ENCODE assay signal across 8 mouse cellular contexts in the genomic region with DNA sequence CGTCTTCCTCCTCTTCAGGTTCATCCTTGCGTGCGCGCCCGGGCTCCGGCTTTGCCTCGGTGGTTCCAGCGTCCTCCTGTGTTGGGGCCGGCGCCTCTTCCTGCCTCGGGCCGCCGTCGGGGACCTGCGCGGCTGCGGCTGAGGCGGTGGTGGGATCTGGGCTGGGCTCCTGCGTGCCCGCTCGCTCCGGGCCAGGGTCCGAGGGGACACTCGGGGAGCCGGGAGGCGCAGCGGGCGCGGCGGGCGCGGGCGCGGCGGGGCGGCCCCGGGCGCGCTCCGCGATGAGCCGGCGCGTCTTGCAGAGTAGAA. TPM values are rescaled to one million over a fixed set of nuclear protein-coding genes. Genes with fewer than 3 reads are reported as not detected.
DNase-seq lines count a peak whose midpoint lies in the region; ATAC-seq and TF ChIP-seq lines count a peak whose summit lies in the region.

No protein-coding gene starts in this region.

- H3K27me3 ChIP-seq in limb, embryonic 10.5 days (ENCODE audit: low read depth, poor library complexity, severe bottlenecking) = peaks cover 87% of the 10 kb centered on the region
- H3K27me3 ChIP-seq in stomach, embryonic 15.5 days (replicated peaks) = peaks cover 35% of the 10 kb centered on the region

- peaks cover 25% of the 10 kb centered on the region for H3K4me1 ChIP-seq in limb, embryonic 10.5 days
- H3K4me1 ChIP-seq in stomach, embryonic 15.5 days = peaks cover 28% of the 10 kb centered on the region

- no peaks in the 10 kb centered on the region for H3K9me3 ChIP-seq in limb, embryonic 10.5 days (replicated peaks)
- no peaks in the 10 kb centered on the region for H3K9me3 ChIP-seq in stomach, embryonic 15.5 days

- peak; percentile 60 for DNase-seq in gastrocnemius, adult 2 months
- DNase-seq in gastrocnemius, postnatal 36 days = no peak
- peak; percentile 50 for DNase-seq in right cerebral cortex, postnatal 4 days
- DNase-seq in right cerebral cortex, postnatal 25 days = no peak
- no peak for DNase-seq in limb, embryonic 10.5 days (ENCODE audit: low spot score)
- DNase-seq in adrenal gland, postnatal 36 days = no peak
- no peak for DNase-seq in adrenal gland, adult 18-20 months (ENCODE audit: low spot score in 2 of 2)

- H3K36me3 ChIP-seq in limb, embryonic 10.5 days = no peaks in the 10 kb centered on the region
- H3K36me3 ChIP-seq in stomach, embryonic 15.5 days = no peaks in the 10 kb centered on the region

- H3K4me3 ChIP-seq in gastrocnemius, adult 2 months = peak overlapping the region; percentile 94
- H3K4me3 ChIP-seq in limb, embryonic 10.5 days = peak overlapping the region; percentile 68
- peak overlapping the region; percentile 73 for H3K4me3 ChIP-seq in stomach, embryonic 15.5 days (replicated peaks)

- intact Hi-C loops in gastrocnemius, adult 2 months (cut with DNase I) = no loop called here
- intact Hi-C loops in gastrocnemius, postnatal 36 days (cut with DNase I) = no loop called here

- H3K9ac ChIP-seq in stomach, embryonic 15.5 days = peak overlapping the region; percentile 61

- TF ChIP-seq CTCF in gastrocnemius, adult 2 months (IDR thresholded peaks at IDR 0.05) = no peak

- ATAC-seq in stomach, embryonic 15.5 days (ENCODE audit: insufficient read depth, low FRiP score, low read depth) = no peak

- WGBS in limb, embryonic 10.5 days = under 1% methylated on average over 30 of the region's 44 CpGs
- WGBS in stomach, embryonic 15.5 days = 1% methylated on average over 44 of the region's 44 CpGs

- peak overlapping the region; percentile 94 for H3K27ac ChIP-seq in gastrocnemius, adult 2 months
- peak overlapping the region; percentile 46 for H3K27ac ChIP-seq in limb, embryonic 10.5 days
- no peak overlapping the region for H3K27ac ChIP-seq in stomach, embryonic 15.5 days

- H3K4me2 ChIP-seq in stomach, embryonic 15.5 days = peak overlapping the region; percentile 93

RNA-seq across cellular contexts. Expression of gene Wnk2, which starts 1.2 kb away (rescaled TPM):
- 10 to 100 TPM; 58.9 to 99.2 TPM for total RNA-seq in gastrocnemius, adult 2 months (2021)
- total RNA-seq in gastrocnemius, postnatal 36 days (2021) = 10 to 100 TPM; 58.9 to 71.9 TPM
- polyA plus RNA-seq in limb, embryonic 10.5 days (2016; fragmentation: Nextera tagmentation; extraction: Ambion mirVana) = 1.1 and 1.3 TPM in 2 replicates
- polyA plus RNA-seq in stomach, embryonic 15.5 days (2015; fragmentation: Nextera tagmentation; extraction: Ambion mirVana) = 3.3 and 3.8 TPM in 2 replicates
- 1 to 10 TPM; 2.0 TPM for total RNA-seq in adrenal gland, postnatal 36 days (2021)
- 1 to 10 TPM; 2.3 TPM for total RNA-seq in adrenal gland, adult 18-20 months (2021)

RNA-seq across cellular contexts. Expression of gene Ninj1, which starts 40.6 kb away (rescaled TPM):
- total RNA-seq in gastrocnemius, adult 2 months (2021) = 10 to 100 TPM; 17.2 to 18.7 TPM
- total RNA-seq in gastrocnemius, postnatal 36 days (2021) = 10 to 100 TPM; 15.1 to 15.7 TPM
- polyA plus RNA-seq in limb, embryonic 10.5 days (2016; fragmentation: Nextera tagmentation; extraction: Ambion mirVana) = 22.2 and 23.3 TPM in 2 replicates
- polyA plus RNA-seq in stomach, embryonic 15.5 days (2015; fragmentation: Nextera tagmentation; extraction: Ambion mirVana) = 52.5 and 54.3 TPM in 2 replicates
- total RNA-seq in adrenal gland, postnatal 36 days (2021) = 10 to 100 TPM; 51.1 to 61.4 TPM
- 10 to 100 TPM; 60.6 to 78.3 TPM for total RNA-seq in adrenal gland, adult 18-20 months (2021)

Comparison
In these comparisons a context has a peak if more than half of its experiments do, and no peak if none do; other contexts are left out.
1. DNase-seq: peak in gastrocnemius, adult 2 months (single experiment) and right cerebral cortex, postnatal 4 days (single experiment); none in gastrocnemius, postnatal 36 days (0 of 2), right cerebral cortex, postnatal 25 days (single experiment), limb, embryonic 10.5 days (single experiment), adrenal gland, postnatal 36 days (0 of 2) and adrenal gland, adult 18-20 months (0 of 2).
2. RNA of gene Wnk2, which starts 1.2 kb away (total RNA-seq): 58.9 to 99.2 TPM in gastrocnemius, adult 2 months and 58.9 to 71.9 TPM in gastrocnemius, postnatal 36 days; 2.3 TPM in adrenal gland, adult 18-20 months and 2.0 TPM in adrenal gland, postnatal 36 days; every median in the first group is over 10 times any median in the second.
3. Peak in every context shown above with its lines, with median percentiles within 50 percentile points of each other: H3K4me3 ChIP-seq.